Mouse (Mus musculus) G1E (cell line): Measurements from ENCODE around the gene Pold3.

Experiments used
- CTCF ChIP-seq: IDR thresholded peaks from 2 replicates; pipeline ENCODE4 v1.5.1; 2012; ENCODE audit warnings: low read depth, low read length, inconsistent platforms, mixed read lengths
- GATA1 ChIP-seq: IDR thresholded peaks from 2 replicates; pipeline ENCODE4 v1.6.1; 2012; ENCODE audit warnings: borderline replicate concordance, low read length, inconsistent platforms, mixed read lengths
- POLR2AphosphoS5 ChIP-seq: IDR thresholded peaks from 2 replicates; pipeline ENCODE4 v1.6.1; 2012; ENCODE audit warnings: low read depth, low read length, inconsistent platforms; ENCODE audit not compliant: insufficient replicate concordance

DNA sequence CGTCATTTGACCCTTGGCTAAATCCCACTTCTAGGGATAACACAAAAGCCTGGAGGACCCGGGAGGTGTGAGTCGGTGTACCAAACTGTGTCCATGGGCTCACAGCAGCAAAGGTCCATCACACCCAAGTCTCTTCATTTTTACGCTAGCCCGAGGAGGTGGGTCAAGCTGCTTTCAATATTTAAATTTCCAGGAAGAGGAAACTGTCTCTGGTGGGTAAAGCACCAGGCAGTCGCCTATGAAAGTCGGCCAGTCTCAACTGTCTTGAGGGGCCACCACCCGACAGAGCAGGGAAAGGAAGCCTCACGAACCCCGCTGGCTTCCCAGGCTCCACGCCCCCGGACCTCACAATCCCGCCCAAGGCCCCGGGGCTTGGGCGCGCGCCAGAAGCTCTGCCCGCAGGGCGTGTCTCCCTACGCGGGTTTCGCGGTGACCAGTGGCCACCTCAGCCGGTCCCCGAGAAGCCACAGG lies 539 bp downstream of the Pold3 start:
- no peak for TF ChIP-seq GATA1
- no peak for TF ChIP-seq CTCF
- no peak for TF ChIP-seq POLR2AphosphoS5
